Mouse (Mus musculus) erythroblast, embryonic 14.5 days (primary cell): ENCODE measurements around the gene Olfr1373. TPM values are rescaled to one million over a fixed set of nuclear protein-coding genes. Genes with fewer than 3 reads are reported as not detected.
A peak's percentile ranks its signal among the peaks of the same experiment; 100 is the strongest.

Source experiments
- H3K27me3 ChIP-seq: 2 replicates; pipeline ENCODE4 v1.6.1; 2012; ENCODE audit warnings: inconsistent platforms; ENCODE audit not compliant: control insufficient read depth
- H3K36me3 ChIP-seq: 2 replicates; pipeline ENCODE4 v1.6.1; 2012; ENCODE audit warnings: mild to moderate bottlenecking, inconsistent platforms; ENCODE audit not compliant: control insufficient read depth
- H3K4me1 ChIP-seq: 2 replicates; pipeline ENCODE4 v1.6.1; 2012; ENCODE audit warnings: inconsistent platforms; ENCODE audit not compliant: control insufficient read depth
- H3K4me3 ChIP-seq: replicated peaks from 2 replicates; pipeline ENCODE3; 2012; ENCODE audit warnings: moderate library complexity, mild to moderate bottlenecking, inconsistent platforms
- H3K9me3 ChIP-seq: 2 replicates; pipeline ENCODE4 v1.6.1; 2012; ENCODE audit warnings: low read length, inconsistent platforms, mixed read lengths; ENCODE audit not compliant: control insufficient read depth
- GATA1 ChIP-seq: IDR thresholded peaks from 2 replicates; pipeline ENCODE4 v1.6.1; 2012; ENCODE audit warnings: low read length, inconsistent platforms, mixed read lengths
- TAL1 ChIP-seq: IDR thresholded peaks from 3 replicates; pipeline ENCODE4 v1.6.1; 2012; ENCODE audit warnings: low read length, inconsistent platforms, mixed read lengths
- polyA plus RNA-seq: library from polyadenylated mRNA; stranded (reverse); fragments of >175 nt; gene quantifications from 2 replicates; pipeline ENCODE4 v1.2.3, GENCODE M21; 2012

Gene Olfr1373
- polyA plus RNA-seq, 1 experiment, result not detected

DNA sequence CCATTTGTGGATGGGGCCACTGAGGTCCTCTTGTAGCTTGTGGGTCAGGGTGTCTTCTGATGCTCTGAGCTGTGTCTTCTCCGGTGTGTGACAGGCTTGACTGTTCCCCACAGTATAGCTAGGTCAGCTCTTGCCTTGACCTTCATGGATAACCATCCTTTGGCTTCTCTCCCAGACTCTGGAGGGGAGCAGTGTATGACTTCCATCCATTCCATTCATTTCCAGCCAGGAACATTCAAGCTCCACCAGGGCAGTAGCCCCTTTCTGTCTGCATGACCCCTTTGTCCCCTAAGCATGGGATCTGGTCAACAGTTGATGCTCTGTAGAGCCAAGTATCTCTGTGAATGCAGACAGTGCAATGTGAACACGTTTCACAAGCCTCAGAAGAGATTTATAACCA, 47.7 kb downstream of the Olfr1373 start:
- Histone ChIP-seq H3K4me3 (peak overlapping the region; percentile 100), H3K27me3 (no peaks in the 10 kb centered on the region), H3K9me3 (no peaks in the 10 kb centered on the region), H3K36me3 (peaks cover 23% of the 10 kb centered on the region), H3K4me1 (peaks cover 42% of the 10 kb centered on the region)
- TF ChIP-seq GATA1, result no peak
- no peak for TF ChIP-seq TAL1

DNA sequence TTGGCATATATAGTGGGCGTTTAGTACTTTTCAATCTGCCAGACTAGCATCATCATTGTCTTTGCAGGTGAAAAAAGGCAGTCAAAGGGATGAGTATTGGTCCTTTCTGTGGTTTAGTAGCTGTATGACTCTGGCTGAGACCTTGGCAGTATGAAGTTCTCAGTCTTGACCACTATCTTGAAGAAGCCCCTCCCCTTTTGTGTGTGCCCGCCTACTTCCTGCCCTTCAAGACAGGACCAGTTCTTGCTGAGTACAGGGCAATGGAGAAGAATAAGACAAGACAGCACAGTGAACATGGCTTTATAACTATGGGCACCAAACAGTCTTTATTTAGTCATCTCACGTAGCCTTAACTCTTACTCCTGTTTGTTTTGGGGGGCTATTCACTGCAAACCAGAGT, 48.3 kb downstream of the Olfr1373 start:
- TF ChIP-seq GATA1, result no peak
- TF ChIP-seq TAL1, result no peak
- peaks cover 18% of the 10 kb centered on the region for H3K36me3 ChIP-seq
- H3K27me3 ChIP-seq, result no peaks in the 10 kb centered on the region
- H3K4me1 ChIP-seq, result peaks cover 36% of the 10 kb centered on the region
- H3K9me3 ChIP-seq, result no peaks in the 10 kb centered on the region
- no peak overlapping the region for H3K4me3 ChIP-seq

Other genes starting within 250 kb of the Olfr1373 start
- gene Cdkn2aipnl, start 177.9 kb downstream of the Olfr1373 start, polyA plus RNA-seq, result 1.8 and 2.1 TPM in 2 replicates
- gene Ube2b, start 144.8 kb downstream of the Olfr1373 start, polyA plus RNA-seq, result 31.1 and 40.0 TPM in 2 replicates
- not detected in 2 replicates for gene Cdkl3, start 141.3 kb downstream of the Olfr1373 start, polyA plus RNA-seq
- gene Ppp2ca, start 46.8 kb downstream of the Olfr1373 start, polyA plus RNA-seq, result 0.82 and 1.1 TPM in 2 replicates
- gene Olfr1371, start 68.5 kb upstream of the Olfr1373 start, polyA plus RNA-seq, result not detected in 2 replicates
- gene Skp1a, start 86.5 kb upstream of the Olfr1373 start, polyA plus RNA-seq, result 1.5 and 2.3 TPM in 2 replicates
- 0.03 TPM in 1 of 2 replicates, not detected in the other for gene Tcf7, start 137.5 kb upstream of the Olfr1373 start, polyA plus RNA-seq
- gene Vdac1, start 215.3 kb upstream of the Olfr1373 start, polyA plus RNA-seq, result 1.0 and 1.3 TPM in 2 replicates